Mouse (Mus musculus) urinary bladder, postnatal 4 days (tissue): Measurements from ENCODE around the gene Elof1.
A peak's percentile ranks its signal among the peaks of the same experiment; 100 is the strongest.
"Not testable (repeated sequence)": the region's sequence is repeated elsewhere in the genome, so short reads cannot be mapped to it uniquely, and the experiment has no call there.

ENCODE experiments used
- DNase-seq, 2 experiments: peaks; one replicate each; pipeline ENCODE4 v3.0.0; 2021 to 2022; ENCODE audit warnings: low spot score in 2 of 2

The Elof1 gene

DNA sequence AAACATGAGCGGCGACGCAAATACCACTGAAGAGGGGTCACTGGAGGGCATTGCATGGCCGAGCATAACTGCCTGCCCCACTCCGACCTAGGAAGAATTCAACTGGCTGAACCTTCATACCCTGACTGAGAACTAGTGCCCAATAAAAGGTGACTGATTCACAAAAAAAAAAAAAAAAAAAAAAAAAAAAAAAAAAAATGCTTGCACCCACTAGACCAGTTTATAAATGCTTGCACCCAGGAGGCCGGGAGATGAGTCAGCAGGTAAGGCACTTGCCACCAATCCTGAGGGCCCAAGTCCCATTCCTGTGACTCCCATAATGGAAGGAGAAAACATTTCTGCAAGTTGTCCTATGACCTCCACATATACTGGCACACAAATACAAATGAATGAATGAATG, 24.2 kb downstream of the Elof1 start:
- DNase-seq, result no peak

DNA sequence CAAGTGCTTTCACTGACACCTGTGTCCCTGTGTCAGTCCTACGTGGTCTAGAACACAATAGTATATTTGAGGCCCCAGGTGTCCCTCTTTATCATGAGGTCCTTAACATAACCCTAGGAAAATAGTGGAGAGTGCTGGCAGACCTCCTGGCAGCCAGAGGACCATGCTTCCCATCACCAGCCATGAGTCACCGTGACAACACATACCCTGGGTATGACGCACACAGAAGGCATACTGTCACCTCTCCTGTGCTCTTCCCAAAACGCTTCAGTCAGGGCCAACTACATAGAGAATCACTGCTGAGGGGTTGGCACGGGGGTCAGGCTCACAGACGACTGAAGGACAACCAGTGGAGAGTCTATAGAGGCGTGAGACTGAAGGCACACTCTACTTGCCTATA, 27.0 kb downstream of the Elof1 start:
- no peak for DNase-seq

- no peak for DNase-seq
These were observed 27.7 kb downstream of the Elof1 start for GRCm38 (mm10) chr9:22089281-22089680.

DNA sequence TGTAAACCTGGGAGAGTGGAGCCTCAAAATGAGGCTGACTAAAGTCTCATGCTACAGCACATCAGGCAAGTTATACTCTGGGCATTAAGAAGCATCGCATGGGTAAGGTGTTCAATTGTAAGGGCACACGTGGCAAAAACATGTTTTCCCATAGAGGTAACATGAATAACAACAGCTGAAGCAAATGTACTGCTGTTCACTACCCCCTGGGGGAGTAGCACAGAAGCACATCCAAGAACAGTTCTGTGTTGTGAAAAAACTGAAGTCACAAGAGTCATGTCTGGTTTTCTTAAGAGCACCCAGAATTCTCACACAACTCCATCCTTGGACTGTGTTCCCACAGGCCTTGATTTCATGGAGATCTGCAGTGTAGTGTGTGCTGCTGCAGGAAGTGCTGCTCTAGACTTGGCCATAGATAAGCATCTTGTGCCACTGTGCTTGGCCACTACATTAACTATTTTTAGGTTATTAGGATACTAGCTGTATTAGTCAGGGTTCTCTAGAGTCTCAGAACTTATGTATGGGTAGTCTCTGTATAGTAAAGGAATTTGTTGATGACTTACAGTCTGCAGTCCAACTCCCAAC, 29.8 kb downstream of the Elof1 start:
- DNase-seq, result no peak

DNA sequence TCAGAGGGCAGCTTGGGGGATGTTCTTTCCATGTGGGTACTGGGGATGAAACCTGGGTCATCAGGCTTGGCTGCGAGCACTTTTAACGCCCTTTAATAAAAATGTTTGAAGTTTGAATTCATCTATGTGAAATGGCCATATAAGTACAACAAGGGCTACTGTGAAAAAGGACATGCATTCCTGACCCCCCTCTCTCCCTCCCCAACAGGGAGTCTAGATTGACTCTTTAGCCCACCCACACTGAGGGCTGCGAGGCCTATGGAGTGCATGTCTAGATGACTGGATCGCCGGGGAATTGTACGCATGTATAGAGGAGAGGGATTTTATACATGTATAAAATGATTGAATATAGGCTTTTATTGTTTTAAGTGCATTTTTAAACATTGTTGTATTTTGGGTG, 31.0 kb downstream of the Elof1 start:
- DNase-seq, result no peak

DNA sequence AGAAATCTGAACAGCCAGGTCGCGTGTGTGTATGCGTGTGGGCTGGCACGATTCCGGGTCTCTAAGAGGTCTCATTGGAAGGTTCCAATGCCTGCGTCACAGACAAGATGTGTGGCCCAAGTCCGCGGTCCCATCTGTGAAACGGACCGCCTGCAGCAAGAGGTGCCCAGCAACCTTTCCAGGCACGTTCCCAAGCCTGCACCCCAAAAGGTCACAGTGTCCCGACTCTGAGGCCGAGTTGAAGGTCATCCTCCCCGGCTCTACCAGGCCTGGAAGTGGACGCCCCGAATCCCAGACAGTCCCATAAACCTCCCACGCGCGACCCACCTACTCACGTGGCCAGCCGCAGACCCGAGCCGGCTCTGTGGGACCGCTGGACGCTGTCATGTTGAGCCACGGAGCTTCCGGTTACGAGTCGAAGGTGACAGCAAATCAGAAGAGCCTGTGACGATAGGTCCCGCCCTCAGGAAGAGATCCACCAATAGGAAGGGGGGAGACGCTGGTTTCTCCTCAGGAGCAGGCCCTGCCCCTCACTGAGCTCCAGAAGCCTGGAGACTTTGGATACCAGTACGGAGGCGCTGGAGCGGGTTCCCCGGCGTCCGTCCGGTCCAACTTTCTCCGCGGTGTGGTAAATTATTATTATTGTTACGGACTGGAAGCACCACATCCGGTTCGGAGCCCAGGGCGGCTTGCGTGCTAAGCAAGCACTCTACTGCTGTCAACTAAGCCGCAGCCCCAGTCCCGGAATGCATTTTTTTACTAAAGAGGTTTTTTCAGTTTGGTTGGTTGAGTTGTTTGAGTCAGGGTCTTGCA, 31.7 kb downstream of the Elof1 start, which contains the start of gene Ecsit:
Gene Ecsit (minus strand): TSS at position 417 of the 813 bp plus-strand sequence.
- DNase-seq, result peak; percentile 89 to 90

DNA sequence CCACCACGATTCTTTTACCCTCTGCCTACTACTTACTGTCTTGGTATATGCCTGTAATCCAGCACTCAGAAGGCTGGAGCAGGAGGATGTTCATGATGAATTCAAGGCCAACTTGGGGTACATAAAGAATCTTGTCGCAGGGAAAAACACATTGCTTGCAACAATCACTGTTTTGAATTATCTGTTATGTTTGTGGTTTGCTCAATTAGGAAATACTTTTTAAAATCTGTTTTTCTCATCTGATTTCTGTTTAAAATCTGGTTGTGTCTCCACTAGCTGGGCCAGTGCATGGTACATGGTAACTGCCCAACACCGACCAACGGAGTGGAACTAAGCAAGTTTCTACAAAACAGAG, 32.3 kb downstream of the Elof1 start:
- no peak for DNase-seq

GRCm38 (mm10) chr9:22076223-22076622, 40.7 kb downstream of the Elof1 start:
- no peak for DNase-seq

DNA sequence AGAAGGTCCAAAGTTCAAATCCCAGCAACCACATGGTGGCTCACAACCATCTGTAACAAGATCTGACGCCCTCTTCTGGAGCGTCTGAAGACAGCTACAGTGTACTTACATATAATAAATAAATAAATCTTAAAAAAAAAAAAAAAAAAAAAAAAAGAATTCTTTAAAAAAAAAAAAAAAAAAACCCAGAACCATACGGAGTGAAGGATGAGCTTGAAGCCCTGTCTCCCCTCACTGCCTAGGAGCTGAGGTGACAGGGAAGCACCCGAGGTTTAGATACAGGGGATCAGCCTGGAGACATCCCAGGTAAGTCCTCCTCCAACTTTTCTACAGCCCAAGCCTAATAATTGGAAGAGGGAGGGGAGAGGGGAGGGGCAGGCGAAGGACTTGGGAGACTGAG, 41.2 kb downstream of the Elof1 start:
- not testable (repeated sequence) for DNase-seq

DNA sequence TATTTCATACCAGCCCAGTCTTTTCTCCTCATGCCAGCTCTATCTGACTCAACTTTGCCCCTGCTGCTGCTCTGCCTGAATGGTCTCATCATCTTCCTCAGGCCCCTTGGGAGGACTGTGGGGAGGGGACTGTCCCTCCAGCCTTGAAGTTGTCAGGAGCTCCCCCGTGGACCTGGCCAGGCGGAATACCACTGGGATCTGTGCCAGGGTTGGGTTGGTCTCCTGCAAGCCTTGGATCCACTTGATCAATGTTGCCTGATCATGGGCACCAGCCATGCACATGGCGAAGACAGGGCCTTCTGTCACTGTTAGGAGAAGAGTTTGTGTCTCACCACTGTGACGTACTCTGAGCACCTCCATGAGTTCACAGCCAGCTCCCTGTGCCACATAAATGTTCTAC, 44.7 kb downstream of the Elof1 start:
- DNase-seq, result no peak

DNA sequence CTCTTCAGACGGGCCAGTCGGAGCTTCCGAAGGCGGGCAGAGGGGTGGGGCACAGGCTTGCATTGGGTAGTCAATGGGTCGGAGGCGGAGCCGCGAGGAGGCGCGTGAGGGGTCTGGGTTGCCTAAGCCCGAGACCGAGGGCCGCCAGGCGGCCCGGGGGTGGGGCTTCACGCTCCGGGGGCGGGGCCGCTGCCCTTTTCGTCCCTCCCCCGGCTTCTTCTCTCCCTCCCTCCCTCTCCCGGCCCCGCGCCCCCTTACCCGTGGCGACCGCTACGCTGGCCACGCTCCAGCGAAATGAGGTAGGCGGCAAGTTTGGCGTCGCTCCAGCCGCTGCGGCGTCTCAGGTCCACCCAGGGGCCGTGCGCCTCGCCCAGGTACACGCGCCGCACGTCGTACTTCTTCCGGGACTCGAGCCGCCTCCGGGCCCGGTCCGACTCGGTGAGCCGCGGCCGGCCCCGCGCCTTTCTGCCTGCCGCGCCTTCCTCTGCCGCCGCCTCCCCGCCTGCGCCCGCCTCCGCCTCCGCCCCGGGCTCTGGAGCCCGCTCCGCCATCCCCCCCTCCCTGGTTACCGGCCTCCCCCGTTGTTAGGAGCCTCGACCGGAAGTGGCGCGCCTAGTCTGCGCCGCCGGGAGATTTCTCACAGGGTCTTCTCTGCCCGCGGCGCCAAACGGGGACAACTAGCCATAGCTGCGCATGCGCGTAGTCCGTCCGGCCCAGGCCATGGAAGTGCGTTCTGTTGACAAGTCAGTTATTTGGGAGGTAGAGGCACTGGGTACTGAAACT, 46.0 kb downstream of the Elof1 start, which contains the start of the genes Gm49318 and Zfp653:
Gene Gm49318 (minus strand): TSS at position 469 of the 783 bp plus-strand sequence.
Gene Zfp653 (minus strand): TSS at position 586 of the 783 bp plus-strand sequence.
- peak; percentile 95 to 98 for DNase-seq

- DNase-seq, result no peak
These were observed 47.0 kb downstream of the Elof1 start for GRCm38 (mm10) chr9:22069881-22070553.

DNA sequence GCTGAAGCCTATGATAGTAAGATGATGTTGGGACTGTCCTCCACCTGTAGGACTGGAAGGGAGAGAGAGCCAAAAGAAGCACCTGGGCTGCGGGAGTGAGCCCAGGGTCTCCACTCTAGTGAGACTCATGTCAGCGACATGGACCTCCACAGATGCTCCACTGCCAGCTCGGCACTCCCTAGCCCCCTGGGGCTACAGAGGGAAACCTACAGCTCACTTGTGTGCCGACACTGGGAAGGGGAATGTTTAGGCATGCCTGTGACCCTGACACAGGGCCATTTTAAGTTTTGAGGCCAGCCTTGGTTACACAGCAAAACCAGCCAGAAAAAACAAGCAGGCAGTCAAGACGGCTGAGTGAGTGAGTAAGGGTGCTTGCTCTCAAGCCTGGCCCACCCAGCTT, 49.8 kb downstream of the Elof1 start:
- DNase-seq, result no peak

GRCm38 (mm10) chr9:22066433-22066832, 50.5 kb downstream of the Elof1 start:
- DNase-seq, result peak in 1 of 2 experiments; percentile 73

- DNase-seq, result no peak
These were observed 51.3 kb downstream of the Elof1 start for GRCm38 (mm10) chr9:22065642-22066041.

- DNase-seq, result no peak
These were observed 52.6 kb downstream of the Elof1 start for GRCm38 (mm10) chr9:22064341-22064740.
